Mouse (Mus musculus) bone marrow macrophage, adult 2 months (primary cell): Measurements from ENCODE around the gene Rgs5.

Experiments used
- CTCF ChIP-seq: IDR thresholded peaks from 2 replicates; pipeline ENCODE4 v1.5.1; 2012; ENCODE audit warnings: low read depth, mild to moderate bottlenecking, low read length, moderate library complexity
- POLR2A ChIP-seq: IDR thresholded peaks from 2 replicates; pipeline ENCODE4 v1.6.1; 2012; ENCODE audit warnings: mild to moderate bottlenecking, low read depth, low read length, borderline replicate concordance

DNA sequence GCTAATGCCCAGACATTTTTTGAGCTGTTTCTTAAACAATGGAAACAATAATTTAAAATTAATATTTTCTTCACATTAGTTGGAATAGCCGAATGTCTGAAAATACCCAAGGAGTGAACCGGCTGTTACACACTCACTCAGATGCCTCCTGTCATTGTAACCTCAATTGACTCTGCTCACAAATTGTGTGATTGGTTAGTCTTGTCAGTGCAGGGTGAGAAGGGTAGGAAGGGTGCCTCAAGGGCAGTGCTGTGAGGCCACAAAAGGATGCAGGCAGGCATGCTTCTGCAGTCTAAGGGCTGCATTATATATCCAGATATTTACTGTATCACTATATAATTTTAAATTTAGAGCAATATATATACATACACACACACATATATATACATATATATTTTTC, 37.7 kb downstream of the Rgs5 start:
- TF ChIP-seq CTCF (no peak), POLR2A (no peak)
